Mouse (Mus musculus): ENCODE measurements around the gene Sgf29.

DNA sequence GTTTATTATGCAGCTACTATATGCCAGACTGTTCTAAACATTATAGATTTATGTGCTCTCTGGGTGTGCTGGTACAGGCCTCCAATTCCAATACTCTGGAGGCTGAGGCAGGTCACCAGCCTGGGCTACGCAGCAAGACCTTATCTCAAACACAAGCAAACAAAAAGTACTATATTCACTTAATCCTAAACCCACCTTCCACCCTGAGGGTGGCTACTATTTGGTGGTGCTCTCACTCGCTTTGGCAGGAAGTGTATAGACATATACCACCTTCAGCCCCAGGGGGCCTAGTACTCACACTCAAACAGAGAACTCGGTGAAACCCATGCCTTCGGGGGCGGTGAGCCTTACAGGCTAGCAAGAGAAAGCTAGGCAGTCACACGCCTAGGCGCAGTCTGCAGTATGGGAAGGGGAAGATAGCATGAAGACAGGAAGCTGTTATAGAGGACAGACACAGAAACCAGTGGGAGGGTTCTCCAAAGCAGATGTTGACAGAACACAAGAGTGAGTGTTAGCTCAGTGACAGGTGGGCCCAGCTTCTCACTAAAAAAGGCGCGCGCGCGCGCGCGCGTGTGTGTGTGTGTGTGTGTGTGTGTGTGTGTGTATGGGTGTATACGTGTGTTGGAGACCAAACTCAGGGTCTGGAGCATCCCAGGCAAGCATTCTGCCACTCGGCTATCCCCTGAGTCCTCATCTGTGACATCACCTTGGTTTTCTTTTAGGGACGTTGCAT is 58.5 kb downstream of the Sgf29 start, which contains the start of gene Coro1a:
- TF ChIP-seq GATA1 (IDR thresholded peaks at IDR 0.05; ENCODE audit: borderline replicate concordance, low read length) (no peak), FLI1 (IDR thresholded peaks at IDR 0.05; ENCODE audit: low read length) (no peak)
